Mouse (Mus musculus) activated CD4-positive, CD25-positive, alpha-beta regulatory T cell (primary cell): ENCODE measurements around the gene Synpr. TPM values are rescaled to one million over a fixed set of nuclear protein-coding genes. Genes with fewer than 3 reads are reported as not detected.

ENCODE experiments used
- polyA plus RNA-seq, 2 experiments: library from polyadenylated mRNA; unstranded; fragments of 100-300 nt; shearing (Covaris generic); gene quantifications; one replicate each; pipeline ENCODE4 v1.2.1; 2017

The Synpr gene
- under 1 TPM in 1 of 2 experiments, not detected in 1; 0.26 TPM for polyA plus RNA-seq

DNA sequence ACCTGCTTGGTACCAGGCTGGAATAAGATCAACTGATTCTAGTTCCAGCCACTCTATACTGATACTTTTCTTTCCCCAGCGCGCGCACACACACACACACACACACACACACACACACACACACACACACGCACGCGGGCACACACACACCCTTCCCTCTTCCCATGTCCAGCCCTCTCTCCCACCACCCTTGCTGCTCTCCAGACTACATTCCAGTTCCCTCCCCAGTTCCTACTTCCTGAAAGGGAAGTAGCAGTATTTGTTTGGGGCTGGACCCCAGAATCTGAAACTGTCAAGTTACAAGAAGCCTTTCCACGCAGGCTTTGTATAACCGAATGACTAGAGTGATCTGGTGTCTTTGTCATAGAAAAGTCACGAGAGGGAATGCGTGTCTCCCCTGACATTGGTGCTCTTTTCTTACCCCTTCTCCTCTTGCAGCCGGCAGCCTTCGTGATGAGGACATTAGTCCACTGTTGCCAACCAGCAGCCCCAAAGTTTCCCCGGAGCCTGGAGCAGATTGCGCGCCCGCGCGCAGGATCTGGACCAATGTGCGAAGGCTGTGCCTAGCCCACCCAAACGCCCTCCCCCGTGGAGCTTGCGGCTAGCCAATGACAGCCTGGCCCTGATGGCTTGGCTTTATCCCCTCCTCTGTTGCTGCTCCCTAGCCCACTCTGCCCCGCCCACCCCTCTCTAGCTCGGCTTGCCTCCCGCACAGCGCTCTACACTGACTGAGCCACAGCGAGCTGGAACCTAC, at the start of gene Synpr:
TSS of gene Synpr (plus strand) at position 690 of the 754 bp plus-strand sequence.

